Comparison of ENCODE assay signal across 8 mouse cellular contexts in genomic region chr3:152722836-152723235, GRCm38 (mm10). TPM values are rescaled to one million over a fixed set of nuclear protein-coding genes. Genes with fewer than 3 reads are reported as not detected.
DNase-seq lines count a peak whose midpoint lies in the region; ATAC-seq and TF ChIP-seq lines count a peak whose summit lies in the region.
"Had no signal": no experiment of that assay in that cellular context is flagged by ENCODE, and none has a peak within 500 bp of the region (broad histone marks: within the 10 kb centered on the region; RNA-seq: fewer than 3 reads in every experiment).

No protein-coding gene starts in this region.

- TF ChIP-seq POLR2A in kidney, adult 2 months (IDR thresholded peaks at IDR 0.05; ENCODE audit: low read depth, low read length), result no peak

- 0 out of 2 replicates have a peak, but pooled peaks cover 3% of the 10 kb centered on the region for H3K36me3 ChIP-seq in intestine, postnatal 0 days (ENCODE audit: control insufficient read depth, insufficient read depth)
- H3K36me3 ChIP-seq in intestine, embryonic 16.5 days (ENCODE audit: control insufficient read depth, insufficient read depth, low read length), result no peaks in the 10 kb centered on the region; the same call in 1 of the 2 replicates
- no peaks in the 10 kb centered on the region for H3K36me3 ChIP-seq in kidney, adult 2 months (ENCODE audit: control insufficient read depth, insufficient read depth, low read length)
- peaks cover 17% of the 10 kb centered on the region for H3K36me3 ChIP-seq in limb, embryonic 10.5 days

- DNase-seq in thymus, postnatal 4 days, result peak; percentile 33
- no peak for DNase-seq in thymus, postnatal 14 days
- peak; percentile 38 for DNase-seq in kidney, adult 2 months
- DNase-seq in urinary bladder, postnatal 4 days (ENCODE audit: low spot score in 2 of 2), result no peak
- DNase-seq in limb, embryonic 10.5 days (ENCODE audit: low spot score), result no peak
- DNase-seq: liver, embryonic 13.5 days had no signal

- 67% methylated on average over 3 of the region's 3 CpGs for WGBS in intestine, postnatal 0 days
- 61% methylated on average over 3 of the region's 3 CpGs for WGBS in intestine, embryonic 16.5 days
- WGBS in kidney, adult 2 months, result 51% methylated on average over 3 of the region's 3 CpGs
- 78% methylated on average over 3 of the region's 3 CpGs for WGBS in limb, embryonic 10.5 days

- H3K9ac ChIP-seq in intestine, postnatal 0 days (ENCODE audit: low read depth, low read length), result no peak overlapping the region
- no peak overlapping the region for H3K9ac ChIP-seq in intestine, embryonic 16.5 days (ENCODE audit: low read depth, low read length)
- H3K9ac ChIP-seq: liver, embryonic 13.5 days had no signal

- H3K27me3 ChIP-seq in intestine, postnatal 0 days (replicated peaks; ENCODE audit: control insufficient read depth, insufficient read depth, low read length), result no peaks in the 10 kb centered on the region
- no peaks in the 10 kb centered on the region for H3K27me3 ChIP-seq in intestine, embryonic 16.5 days (replicated peaks; ENCODE audit: control insufficient read depth, insufficient read depth, low read length)
- no peaks in the 10 kb centered on the region for H3K27me3 ChIP-seq in kidney, adult 2 months (replicated peaks; ENCODE audit: control insufficient read depth, insufficient read depth, low read length)
- H3K27me3 ChIP-seq in limb, embryonic 10.5 days (ENCODE audit: low read depth, poor library complexity, severe bottlenecking), result no peaks in the 10 kb centered on the region
- H3K27me3 ChIP-seq: liver, embryonic 13.5 days had no signal

- H3K4me2 ChIP-seq in intestine, postnatal 0 days (replicated peaks; ENCODE audit: low read depth), result no peak overlapping the region
- H3K4me2 ChIP-seq in intestine, embryonic 16.5 days (ENCODE audit: low read depth, low read length), result no peak overlapping the region
- H3K4me2 ChIP-seq: liver, embryonic 13.5 days had no signal

- H3K4me3 ChIP-seq in intestine, postnatal 0 days (ENCODE audit: low read depth, low read length), result no peak overlapping the region
- H3K4me3 ChIP-seq in intestine, embryonic 16.5 days (ENCODE audit: low read length), result no peak overlapping the region
- no peak overlapping the region for H3K4me3 ChIP-seq in kidney, adult 2 months (ENCODE audit: insufficient read depth, low read depth, low read length)
- H3K4me3 ChIP-seq in limb, embryonic 10.5 days, result no peak overlapping the region
- H3K4me3 ChIP-seq: liver, embryonic 13.5 days had no signal

- TF ChIP-seq CTCF in intestine, postnatal 0 days (IDR thresholded peaks at IDR 0.05; ENCODE audit: low read depth), result peak; percentile 65
- no peak; the same call in 1 of the 2 replicates for TF ChIP-seq CTCF in kidney, adult 2 months (conservative IDR thresholded peaks at IDR 0.05; ENCODE audit: insufficient read depth, insufficient read length, low read depth, low read length)

- ATAC-seq in intestine, postnatal 0 days, result 0 out of 2 replicates have a peak, but pooled peaks have one; percentile 38
- ATAC-seq in intestine, embryonic 16.5 days, result no peak

- H3K4me1 ChIP-seq in intestine, postnatal 0 days (replicated peaks; ENCODE audit: control insufficient read depth, insufficient read depth, low read length), result no peaks in the 10 kb centered on the region
- no peaks in the 10 kb centered on the region for H3K4me1 ChIP-seq in intestine, embryonic 16.5 days (ENCODE audit: control insufficient read depth, insufficient read depth, low read length)
- H3K4me1 ChIP-seq in kidney, adult 2 months (ENCODE audit: control insufficient read depth, insufficient read depth, low read length), result no peaks in the 10 kb centered on the region
- H3K4me1 ChIP-seq in limb, embryonic 10.5 days, result peaks cover 18% of the 10 kb centered on the region
- H3K4me1 ChIP-seq: liver, embryonic 13.5 days had no signal

- no peak overlapping the region for H3K27ac ChIP-seq in intestine, postnatal 0 days (ENCODE audit: low read depth, low read length)
- no peak overlapping the region for H3K27ac ChIP-seq in intestine, embryonic 16.5 days (ENCODE audit: low read length)
- no peak overlapping the region for H3K27ac ChIP-seq in kidney, adult 2 months (ENCODE audit: insufficient read depth, low read depth, low read length)
- H3K27ac ChIP-seq in limb, embryonic 10.5 days, result no peak overlapping the region
- H3K27ac ChIP-seq: liver, embryonic 13.5 days had no signal

- no peaks in the 10 kb centered on the region for H3K9me3 ChIP-seq in intestine, postnatal 0 days (ENCODE audit: control insufficient read depth)
- H3K9me3 ChIP-seq in intestine, embryonic 16.5 days (ENCODE audit: control insufficient read depth, low read length), result no peaks in the 10 kb centered on the region
- H3K9me3 ChIP-seq in limb, embryonic 10.5 days (replicated peaks), result no peaks in the 10 kb centered on the region
- H3K9me3 ChIP-seq: liver, embryonic 13.5 days had no signal

RNA-seq across cellular contexts. Expression of gene Pigk, which starts 8.9 kb away (rescaled TPM):
- 33.7 and 35.5 TPM in 2 replicates for polyA plus RNA-seq in intestine, postnatal 0 days (2015; fragmentation: Nextera tagmentation; extraction: Ambion mirVana)
- 32.8 and 35.9 TPM in 2 replicates for polyA plus RNA-seq in intestine, embryonic 16.5 days (2015; fragmentation: Nextera tagmentation; extraction: Ambion mirVana)
- 13.4 and 14.9 TPM in 2 replicates for polyA plus RNA-seq in kidney, adult 2 months (2012; rRNA removed)
- 39.5 and 40.2 TPM in 2 replicates for polyA plus RNA-seq in limb, embryonic 10.5 days (2016; fragmentation: Nextera tagmentation; extraction: Ambion mirVana)

RNA-seq across cellular contexts. Expression of gene Ak5, which starts 54.7 kb away (rescaled TPM):
- 0.18 and 0.33 TPM in 2 replicates for polyA plus RNA-seq in intestine, postnatal 0 days (2015; fragmentation: Nextera tagmentation; extraction: Ambion mirVana)
- 0.99 and 1.6 TPM in 2 replicates for polyA plus RNA-seq in intestine, embryonic 16.5 days (2015; fragmentation: Nextera tagmentation; extraction: Ambion mirVana)
- polyA plus RNA-seq in kidney, adult 2 months (2012; rRNA removed), result 2.0 and 3.3 TPM in 2 replicates
- 2.0 TPM in 2 replicates for polyA plus RNA-seq in limb, embryonic 10.5 days (2016; fragmentation: Nextera tagmentation; extraction: Ambion mirVana)

Comparison
In these comparisons a context has a peak if more than half of its experiments do, and no peak if none do; other contexts are left out.
1. DNase-seq: peak in thymus, postnatal 4 days (single experiment) and kidney, adult 2 months (single experiment); none in thymus, postnatal 14 days (single experiment), urinary bladder, postnatal 4 days (0 of 2) and limb, embryonic 10.5 days (single experiment).